Mouse (Mus musculus) brain, embryonic 14.5 days (tissue): Measurements from ENCODE around the gene Cpa4.

Experiments used
- CTCF ChIP-seq: fragments of 200-500 bp; IDR thresholded peaks from 2 replicates; pipeline ENCODE4 v1.5.1; 2012; ENCODE audit warnings: inconsistent platforms, mild to moderate bottlenecking, moderate library complexity, borderline replicate concordance; ENCODE audit not compliant: insufficient read depth, insufficient read length; ENCODE audit errors: extremely low read depth
- POLR2A ChIP-seq: fragments of 200-500 bp; IDR thresholded peaks from 2 replicates; pipeline ENCODE4 v1.6.1; 2012; ENCODE audit warnings: mild to moderate bottlenecking, inconsistent platforms, borderline replicate concordance; ENCODE audit not compliant: poor library complexity, insufficient read depth, insufficient read length, severe bottlenecking; ENCODE audit errors: extremely low read depth

- TF ChIP-seq CTCF (no peak), POLR2A (no peak)
Measured at GRCm38 (mm10) chr6:30616491-30616941, 48.3 kb downstream of the Cpa4 start.
